Mouse (Mus musculus) brain, embryonic 18.5 days (tissue): ENCODE data around the gene Mex3d.

Experiments used
- DNase-seq: peaks from one replicate; pipeline ENCODE4 v3.0.0-alpha.2; 2012; ENCODE audit warnings: low read depth, low spot score

Mex3d gene

DNA sequence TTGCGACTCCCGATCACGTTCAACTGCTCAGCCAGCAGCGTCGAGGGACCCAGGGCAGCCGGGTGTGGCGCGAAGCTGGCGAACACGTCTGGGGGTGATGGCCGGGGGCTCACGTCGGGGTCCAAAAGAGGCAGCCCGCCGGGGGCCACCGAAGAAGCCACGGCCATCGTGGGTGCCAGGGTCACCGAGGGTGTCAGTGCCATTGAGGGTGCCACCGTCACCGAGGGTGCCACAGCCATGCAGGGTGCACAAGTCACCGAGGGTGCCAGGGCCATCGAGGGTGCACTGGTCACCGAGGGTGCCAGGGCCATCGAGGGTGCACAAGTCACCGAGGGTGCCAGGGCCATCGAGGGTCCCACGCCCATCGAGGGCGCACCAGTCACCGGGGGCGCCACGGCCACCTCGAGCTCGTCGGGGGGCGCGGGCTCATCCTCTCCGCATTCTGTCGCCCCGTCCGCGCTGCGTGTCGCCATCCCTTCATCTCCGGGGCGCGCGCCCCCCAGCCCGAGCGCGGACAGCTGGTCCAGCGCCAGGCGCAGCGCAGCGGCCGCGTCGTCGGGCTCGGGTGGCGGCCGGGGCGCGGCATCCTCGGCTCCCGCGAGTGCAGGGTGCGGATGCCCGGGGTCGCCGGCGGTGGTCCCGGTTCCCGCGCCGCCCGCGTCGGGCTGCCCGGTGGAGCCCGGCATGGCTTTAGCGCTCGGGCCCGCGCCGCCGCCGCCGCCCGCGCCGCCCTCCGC lies 556 bp downstream of the Mex3d start:
- no peak for DNase-seq

DNA sequence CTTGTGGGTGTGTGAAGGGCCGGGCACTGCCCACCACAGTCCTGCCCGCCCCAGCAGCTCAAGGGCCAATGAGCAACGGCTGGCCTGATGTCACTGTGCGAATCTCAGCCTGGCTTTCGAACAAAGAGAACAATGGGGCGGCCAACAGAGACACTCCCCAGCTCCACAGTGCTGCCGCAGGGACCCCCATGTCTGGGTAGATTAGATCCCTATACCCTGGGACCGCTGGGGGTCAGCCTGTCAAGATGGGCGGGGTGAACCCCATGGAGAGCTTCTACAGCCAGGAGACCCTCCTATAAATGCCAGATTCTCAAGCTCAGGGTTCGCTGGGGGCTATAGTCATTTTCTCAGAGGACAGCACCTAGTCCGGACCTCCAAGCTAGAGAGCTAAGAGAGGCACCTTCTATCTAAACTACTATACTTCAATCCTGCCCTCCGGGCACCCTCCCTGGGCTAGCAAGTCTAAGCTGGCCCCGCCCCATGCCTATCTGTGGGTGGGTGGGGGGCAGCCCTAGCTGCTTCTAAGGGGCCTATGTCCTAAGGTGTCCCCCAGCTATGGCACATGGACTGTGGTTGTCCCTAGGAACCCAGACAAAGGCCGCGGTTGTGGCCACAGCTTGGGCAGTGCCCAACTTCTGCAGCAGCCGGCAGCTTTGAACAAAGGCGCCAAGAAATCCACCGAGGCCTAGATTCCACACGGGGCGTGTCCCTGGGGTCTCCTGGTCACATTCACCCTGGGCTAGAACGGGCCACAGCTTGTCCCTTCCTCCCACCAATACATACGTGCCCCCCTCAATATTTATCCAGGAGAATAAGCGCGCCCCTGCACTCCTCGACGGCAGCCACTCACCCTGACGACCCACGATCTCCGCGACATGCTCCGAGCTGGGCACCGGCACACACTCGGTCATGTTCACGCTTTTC lies 1.4 kb downstream of the Mex3d start:
- no peak for DNase-seq

DNA sequence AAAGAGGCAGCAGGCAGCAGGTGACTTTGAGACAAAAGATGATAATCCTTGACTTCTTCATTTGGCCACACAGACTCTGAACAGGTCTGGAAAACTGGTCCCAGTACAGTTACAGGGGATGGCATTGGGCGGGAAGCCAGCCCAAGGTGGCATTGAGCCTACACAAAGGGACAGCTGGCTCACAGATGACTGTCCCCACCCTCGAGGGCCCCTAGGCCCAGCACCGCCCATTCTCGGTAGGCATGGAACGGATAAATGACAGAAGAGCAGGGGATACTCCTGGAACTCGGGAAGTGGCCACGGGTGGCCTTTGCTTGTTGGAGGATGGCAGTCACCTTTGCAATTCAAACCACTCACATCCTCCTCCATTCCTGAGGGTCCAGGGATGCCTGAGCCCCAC lies 2.1 kb downstream of the Mex3d start:
- DNase-seq: no peak

DNA sequence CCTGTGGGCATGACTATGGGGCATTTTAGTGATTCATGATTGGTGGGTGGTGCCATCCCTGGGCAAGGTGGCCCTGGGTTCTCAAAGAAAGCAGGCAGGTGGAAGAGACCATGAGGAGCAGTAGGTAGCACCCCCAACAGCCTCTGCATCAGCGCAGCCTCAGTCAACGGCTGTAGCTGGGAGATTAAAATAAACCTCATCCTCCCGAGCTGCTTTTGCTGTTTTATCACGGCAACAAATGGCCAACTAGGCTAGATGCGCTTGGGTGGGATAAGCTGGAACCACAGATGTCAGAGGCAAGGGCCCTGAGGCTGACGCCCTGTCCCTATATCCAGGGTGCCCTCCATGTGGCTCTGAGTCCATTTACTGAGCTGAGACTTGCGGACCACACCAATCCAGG lies 2.8 kb downstream of the Mex3d start:
- no peak for DNase-seq

DNA sequence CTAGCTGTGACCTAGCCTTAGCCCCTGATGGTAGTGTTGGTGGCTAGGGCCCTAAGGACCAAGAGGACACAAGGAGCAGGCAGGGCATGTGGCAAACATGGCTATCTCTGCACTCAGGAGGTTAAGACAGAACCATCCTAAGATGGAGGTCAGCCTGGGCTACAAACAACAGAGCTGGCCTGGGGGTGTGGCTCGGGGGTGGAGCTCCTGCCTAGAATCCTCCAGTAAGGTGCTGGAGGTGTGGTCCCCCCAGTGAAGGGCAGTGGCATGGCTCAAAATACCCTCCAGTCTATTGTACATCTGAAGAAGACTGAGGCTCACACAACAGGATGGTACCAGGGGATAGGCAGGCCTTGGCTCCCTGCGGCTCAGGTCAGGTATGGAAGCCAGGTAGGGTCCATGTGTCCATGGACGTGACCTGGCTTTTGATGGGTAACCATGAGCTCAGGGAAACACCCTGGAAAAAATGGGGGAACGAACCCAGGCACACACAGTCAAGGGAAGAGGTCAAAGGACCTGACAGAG lies 3.3 kb downstream of the Mex3d start:
- no peak for DNase-seq

- DNase-seq: no peak
Observed at GRCm38 (mm10) chr10:80383431-80383830, 4.0 kb downstream of the Mex3d start.

GRCm38 (mm10) chr10:80382641-80383365 lies 4.7 kb downstream of the Mex3d start:
- no peak for DNase-seq

DNA sequence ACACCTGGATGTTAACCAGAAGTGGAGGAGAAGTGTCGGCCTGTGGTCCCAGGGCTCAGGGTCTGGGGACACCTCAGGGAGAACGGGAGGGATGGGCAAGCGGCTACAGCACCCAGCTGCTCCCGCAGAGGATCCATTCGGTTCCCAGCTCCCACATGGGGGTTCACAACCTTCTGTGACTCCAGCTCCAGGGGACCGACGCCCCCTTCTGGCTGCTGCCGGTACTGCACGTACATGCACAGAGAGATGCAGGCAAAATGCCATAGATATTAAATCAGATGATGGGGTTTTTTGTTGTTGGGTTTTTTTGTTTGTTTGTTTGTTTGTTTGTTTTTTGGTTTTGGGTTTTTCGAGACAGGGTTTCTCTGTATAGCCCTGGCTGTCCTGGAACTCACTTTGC lies 9.7 kb downstream of the Mex3d start:
- no peak for DNase-seq

- DNase-seq: no peak
Observed at GRCm38 (mm10) chr10:80376160-80376559, 11.3 kb downstream of the Mex3d start.

GRCm38 (mm10) chr10:80374063-80374462 lies 13.4 kb downstream of the Mex3d start:
- no peak for DNase-seq

- no peak for DNase-seq
Observed at GRCm38 (mm10) chr10:80372706-80373105, 14.8 kb downstream of the Mex3d start.

GRCm38 (mm10) chr10:80371983-80372382 lies 15.5 kb downstream of the Mex3d start:
- DNase-seq: no peak

- peak; percentile 67 for DNase-seq
Observed at GRCm38 (mm10) chr10:80371411-80371966, 16.0 kb downstream of the Mex3d start.

DNA sequence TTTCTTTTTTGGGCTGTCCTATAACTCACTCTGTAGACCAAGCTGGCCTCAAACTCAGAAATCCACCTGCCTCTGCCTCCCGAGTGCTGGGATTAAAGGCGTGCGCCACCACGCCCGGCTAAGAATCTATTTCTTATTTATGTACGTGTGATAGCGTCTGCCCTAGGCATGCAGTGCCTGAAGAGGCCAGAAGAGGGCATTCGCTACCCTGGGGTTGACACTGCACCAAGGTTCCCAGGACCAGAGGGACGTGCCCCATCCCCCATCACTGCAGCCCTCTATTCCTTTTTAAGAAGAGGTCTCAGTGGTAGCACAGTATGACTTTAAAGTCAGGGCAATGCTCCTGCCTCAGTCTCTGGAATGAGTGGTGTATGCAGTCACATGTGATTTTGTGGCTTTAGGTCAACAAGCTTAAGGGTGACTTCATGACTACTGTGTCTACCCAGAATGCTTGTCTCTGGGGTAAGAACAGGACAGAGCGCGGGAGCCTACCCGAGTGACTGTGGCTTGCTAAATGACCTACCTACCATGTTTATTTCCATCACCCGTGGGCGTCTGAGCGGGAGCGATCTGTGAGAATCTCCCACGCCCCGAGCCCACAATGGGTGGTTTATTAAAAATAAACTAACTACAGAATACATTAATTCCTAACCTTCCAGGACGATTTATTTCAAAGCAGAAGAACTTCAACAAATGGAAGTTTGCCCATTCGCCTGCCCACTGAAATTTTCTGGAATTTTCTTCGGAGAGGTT lies 17.3 kb downstream of the Mex3d start:
- no peak for DNase-seq

- no peak for DNase-seq
Observed at GRCm38 (mm10) chr10:80368392-80368791, 19.1 kb downstream of the Mex3d start.

DNA sequence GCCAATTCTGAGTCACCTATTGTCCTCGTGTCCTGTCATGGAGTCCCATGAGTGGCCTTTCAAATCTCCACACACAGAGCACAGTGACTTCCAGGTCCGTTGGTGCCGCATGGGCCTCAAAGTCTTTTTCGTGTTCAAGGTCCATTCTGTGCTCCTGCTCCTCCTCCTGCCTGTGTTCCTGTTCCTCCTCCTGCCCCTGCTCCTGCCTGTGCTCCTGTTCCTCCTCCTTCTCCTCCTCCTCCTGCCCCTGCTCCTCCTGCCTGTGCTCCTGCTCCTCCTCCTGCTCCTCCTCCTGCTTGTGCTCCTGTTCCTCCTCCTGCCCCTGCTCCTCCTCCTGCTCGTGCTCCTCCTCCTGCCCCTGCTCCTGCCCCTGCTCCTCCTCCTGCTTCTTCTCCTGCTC lies 19.5 kb downstream of the Mex3d start:
- no peak for DNase-seq

DNA sequence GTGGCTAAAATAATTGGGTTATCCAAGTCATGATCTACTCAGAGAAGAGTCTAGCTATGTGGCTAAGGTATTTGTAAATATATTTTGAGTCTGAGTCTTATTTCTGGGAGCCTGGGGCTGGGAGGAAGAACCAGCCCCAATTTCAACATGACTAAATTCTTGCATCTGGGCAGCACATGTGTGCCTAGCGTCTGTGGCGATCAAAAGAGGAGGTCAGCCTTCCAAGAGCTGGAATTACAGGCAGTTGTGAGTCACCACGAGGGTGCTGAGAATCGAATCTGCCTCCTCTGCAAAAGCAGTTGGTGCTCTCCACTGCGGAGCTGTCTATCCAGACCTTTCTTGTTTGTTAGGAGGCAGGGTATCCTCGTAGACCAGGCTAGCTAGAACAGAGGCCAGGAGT lies 21.7 kb downstream of the Mex3d start:
- no peak for DNase-seq

- DNase-seq: no peak
Observed at GRCm38 (mm10) chr10:80363734-80364133, 23.7 kb downstream of the Mex3d start.

GRCm38 (mm10) chr10:80357994-80358639 lies 29.3 kb downstream of the Mex3d start:
- DNase-seq: no peak

DNA sequence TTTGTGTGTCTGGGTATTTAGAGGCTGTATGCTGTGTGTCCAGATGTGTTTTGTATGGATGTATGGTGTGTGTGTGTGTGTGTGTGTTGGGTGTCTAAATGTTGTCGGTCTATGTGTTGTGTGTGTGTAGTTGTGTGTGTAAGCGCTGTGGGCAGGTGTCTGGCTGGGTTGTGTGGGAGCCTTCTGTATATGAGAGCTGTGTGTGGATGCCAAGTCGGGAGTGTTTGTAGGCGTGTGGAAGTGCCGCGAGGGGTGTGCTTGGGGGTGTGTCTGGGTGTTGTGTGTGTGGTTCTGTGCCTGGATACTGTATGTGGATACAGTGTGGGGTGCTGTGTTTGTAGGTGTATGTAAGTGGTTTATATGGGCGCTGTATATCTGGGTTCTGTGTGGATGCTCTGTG lies 30.1 kb downstream of the Mex3d start:
- no peak for DNase-seq
